Mouse (Mus musculus) lung, adult 2 months (tissue): ENCODE results near the gene Ccdc77.

ENCODE experiments used
- CTCF ChIP-seq: fragments of 200-500 bp; IDR thresholded peaks from 2 replicates; pipeline ENCODE4 v1.5.1; 2011; ENCODE audit warnings: mild to moderate bottlenecking, low read length, control low read depth; ENCODE audit not compliant: insufficient read depth
- POLR2A ChIP-seq: fragments of 200-500 bp; IDR thresholded peaks from 2 replicates; pipeline ENCODE4 v1.6.1; 2011; ENCODE audit warnings: low read depth, mild to moderate bottlenecking, control low read depth, low read length, borderline replicate concordance; ENCODE audit errors: extremely low read depth

DNA sequence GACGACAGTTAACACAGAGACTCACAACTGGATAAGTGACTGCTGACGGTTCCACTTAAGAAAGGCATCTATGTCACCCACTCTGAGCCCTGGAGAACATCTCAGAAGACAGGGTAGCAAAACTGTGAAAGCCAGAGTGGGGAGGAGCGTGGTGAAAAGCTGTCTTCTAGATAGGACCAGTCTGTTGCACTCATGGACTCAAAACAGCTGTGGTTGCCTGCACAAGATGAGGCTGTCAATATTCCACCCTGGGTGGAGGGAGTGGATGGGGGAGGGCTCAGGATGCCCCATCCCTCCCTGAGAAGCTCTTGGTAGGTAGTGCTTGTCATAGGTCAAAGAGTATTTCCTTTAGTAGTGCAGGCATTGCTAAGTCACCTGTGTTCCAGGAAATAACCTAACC lies 54.4 kb downstream of the Ccdc77 start:
- TF ChIP-seq CTCF (no peak), POLR2A (no peak)
